Mouse (Mus musculus): ENCODE results near the gene Pi4k2a. TPM values are rescaled to one million over a fixed set of nuclear protein-coding genes. Genes with fewer than 3 reads are reported as not detected.

Gene Pi4k2a
- 45.4 and 48.7 TPM in 2 replicates for polyA plus RNA-seq (2012; rRNA removed; ENCODE audit: low replicate concordance)

DNA sequence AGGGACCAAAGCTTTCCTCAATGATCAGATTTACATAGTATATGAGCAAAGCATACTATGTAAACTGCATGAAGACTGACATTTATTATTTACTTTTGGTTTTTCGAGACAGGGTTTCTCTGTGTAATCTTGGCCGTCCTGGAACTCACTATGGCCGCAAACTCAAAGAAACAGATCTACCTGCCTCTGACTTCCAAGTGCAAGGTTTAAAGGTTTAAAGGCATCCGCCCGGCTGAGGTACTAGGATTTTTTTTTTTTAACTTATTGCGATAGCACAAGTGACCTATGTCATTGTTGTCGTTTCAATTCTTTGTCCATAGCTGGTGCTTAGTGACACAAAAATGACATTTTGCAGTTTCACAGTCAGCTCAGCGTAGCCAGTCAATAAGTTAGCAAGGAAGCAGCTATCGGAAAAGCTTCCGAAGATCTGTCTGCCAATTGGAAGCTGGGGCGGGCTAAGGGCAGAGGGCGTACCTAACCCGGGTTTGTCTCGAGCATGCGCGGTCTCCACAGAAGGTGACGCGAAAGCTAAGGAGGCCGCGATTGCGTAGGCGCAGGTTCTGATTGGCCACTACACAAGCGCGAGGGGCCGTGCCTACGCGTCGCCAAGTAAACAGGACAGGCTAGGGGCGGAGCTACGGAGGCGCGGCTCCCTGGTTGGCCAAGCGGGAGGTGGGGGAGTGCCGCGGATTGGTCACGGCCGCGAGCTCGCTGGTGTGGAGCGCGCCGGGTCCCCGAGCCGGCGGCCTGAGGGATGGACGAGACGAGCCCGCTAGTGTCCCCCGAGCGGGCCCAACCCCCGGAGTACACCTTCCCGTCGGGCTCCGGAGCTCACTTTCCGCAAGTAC is at the start of gene Pi4k2a:
TSS of gene Pi4k2a (plus strand) at position 723 of the 848 bp plus-strand sequence.

DNA sequence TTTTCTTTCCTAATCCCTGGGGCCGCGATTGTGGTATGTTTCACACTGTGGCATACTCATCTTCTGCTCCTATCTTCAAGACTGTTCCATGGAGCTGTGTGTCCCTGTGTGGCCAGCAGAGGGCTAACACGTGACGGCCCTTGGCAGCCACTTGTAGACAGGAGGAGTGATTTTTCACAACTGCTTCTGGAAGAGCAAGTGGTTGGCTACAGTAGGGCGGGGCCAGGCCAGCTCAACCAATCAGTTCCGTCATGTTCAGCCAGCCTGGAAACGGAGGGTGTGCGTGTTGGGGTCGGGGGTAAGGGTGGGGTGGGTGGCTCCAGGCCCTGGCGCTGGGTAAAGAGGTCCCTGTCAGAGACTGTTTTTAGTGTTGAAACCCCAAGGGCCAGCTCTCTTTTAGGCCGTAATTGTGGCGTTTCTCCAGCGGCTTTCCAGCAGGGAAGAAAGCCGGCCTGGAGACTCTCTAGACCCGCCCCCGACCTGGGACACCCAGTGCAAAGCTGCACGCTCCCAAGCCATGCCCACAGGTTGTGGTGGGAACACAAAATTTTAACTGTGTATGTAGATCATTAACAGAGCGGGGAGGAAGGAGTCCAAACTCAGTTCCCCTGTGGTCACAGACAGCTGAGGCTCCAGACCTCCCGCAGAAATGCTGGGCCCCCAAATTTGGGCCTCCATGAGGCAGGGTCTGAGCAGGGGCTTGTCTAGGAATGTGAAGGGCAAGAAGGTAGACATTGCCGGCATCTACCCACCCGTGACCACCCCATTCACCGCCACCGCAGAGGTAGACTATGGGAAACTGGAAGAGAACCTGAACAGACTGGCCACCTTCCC is 44.8 kb upstream of the Pi4k2a start, which contains the start of gene Hoga1:
TSS of gene Hoga1 (plus strand) at position 342 of the 834 bp plus-strand sequence.

DNA sequence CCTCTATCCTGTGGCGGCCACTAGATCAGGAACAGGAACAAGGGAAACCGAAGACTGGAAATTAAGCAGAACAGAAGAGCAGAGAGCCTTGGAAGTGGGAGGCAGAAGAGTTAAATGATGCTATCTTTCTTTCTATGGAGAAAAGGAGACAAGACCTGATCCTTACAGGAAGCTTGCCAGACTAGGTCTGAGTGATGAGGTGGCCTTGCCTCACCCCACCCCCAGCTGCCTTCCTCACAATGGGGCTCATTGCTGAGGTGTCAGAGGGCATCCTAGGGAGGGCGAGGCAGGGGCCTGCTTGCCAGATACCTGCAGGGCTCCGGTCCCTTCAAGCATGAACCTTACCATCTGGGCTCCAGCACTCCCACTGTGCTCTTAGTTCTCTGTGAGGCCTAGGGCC is 38.3 kb upstream of the Pi4k2a start, which contains the start of gene 4933411K16Rik:
TSS of gene 4933411K16Rik (plus strand) at position 301 of the 400 bp plus-strand sequence.

DNA sequence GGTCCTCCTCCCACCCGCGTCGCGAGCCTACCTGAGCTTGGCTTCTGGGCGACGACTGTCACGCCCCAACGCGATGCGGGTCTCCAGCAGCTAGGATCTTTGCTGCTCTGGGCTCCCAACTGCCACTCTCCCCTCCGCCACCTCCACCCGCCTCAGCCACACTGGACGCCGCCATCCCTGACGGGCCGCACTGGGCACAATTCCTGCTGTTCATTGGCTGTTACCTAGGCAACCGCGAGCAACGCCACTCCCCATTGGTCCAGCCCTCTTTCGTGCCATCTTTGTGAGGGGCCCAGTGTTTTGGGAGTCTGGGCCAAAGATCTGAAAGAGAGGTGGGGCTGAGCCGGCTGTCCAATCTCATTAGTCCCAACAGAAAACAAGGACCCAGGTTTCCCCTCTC is 4.1 kb upstream of the Pi4k2a start, which contains the start of gene Morn4:
TSS of gene Morn4 (minus strand) at position 192 of the 400 bp plus-strand sequence.

DNA sequence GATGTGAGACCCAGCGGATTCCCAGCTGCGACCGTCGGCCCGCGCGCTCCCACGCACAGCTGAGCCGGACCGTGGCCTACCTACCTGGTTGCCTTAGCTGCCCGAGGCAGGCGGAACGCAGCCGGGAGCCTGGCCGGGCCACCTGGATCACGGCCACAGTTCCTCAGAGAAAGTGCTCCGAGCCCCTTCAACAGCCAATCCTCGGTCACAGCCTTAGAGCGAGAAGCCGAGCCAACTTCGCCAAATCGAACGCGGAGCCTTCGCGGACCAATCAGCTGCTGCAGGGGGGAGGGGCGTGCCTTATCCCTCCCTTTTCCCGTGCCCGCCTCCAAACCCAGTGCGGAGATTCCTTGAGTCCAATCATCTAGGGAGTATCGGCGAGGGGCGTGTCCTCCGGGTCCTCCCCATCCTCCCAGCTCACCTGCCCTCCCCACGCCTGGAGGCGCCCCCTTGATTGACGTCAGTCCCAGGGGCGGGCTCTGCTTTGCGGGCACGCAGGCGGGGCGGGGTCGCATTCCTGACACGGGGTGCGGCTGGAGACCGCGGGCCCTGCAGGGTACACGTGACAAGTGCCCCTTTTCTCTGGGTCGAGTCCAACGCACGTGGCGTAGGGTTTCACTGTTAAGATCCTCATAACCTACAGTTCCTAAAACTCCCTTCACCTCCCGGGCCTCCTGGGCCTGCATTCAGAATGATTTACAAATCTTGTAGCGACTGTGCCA is 38.7 kb downstream of the Pi4k2a start, which contains the start of gene Avpi1:
TSS of gene Avpi1 (minus strand) at position 273 of the 722 bp plus-strand sequence.

DNA sequence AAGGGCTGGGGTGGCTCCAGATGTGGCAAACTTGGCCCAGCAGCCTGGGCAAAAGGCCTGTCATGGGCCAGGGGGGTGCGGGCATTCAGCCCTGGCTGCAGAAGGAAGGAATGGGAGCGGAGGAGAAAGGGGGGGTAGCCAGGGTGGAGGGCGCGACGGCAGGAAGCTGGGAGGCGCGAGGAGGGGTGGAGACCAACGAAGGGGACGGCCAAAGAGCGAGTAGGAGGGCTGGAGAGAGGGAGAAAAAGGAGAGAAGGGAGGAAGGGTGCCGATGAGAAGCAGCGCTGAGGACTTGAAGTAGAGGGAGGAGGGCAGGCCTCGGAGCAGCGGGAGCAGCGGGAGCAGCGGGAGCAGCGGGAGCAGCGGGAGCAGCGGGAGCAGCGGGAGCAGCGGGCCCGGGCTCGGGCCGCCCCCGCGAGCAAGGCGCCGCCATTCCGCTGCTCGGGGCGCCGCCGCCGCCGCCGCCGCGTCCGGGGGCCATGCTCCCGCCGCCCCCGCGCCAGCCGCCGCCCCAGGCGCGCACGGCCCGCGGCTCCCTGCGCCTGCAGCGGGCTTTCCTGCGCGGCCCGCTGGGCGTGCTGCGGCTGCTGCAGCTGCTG is 57.0 kb downstream of the Pi4k2a start, which contains the start of gene Marveld1:
TSS of gene Marveld1 (plus strand) at position 231 of the 599 bp plus-strand sequence.

DNA sequence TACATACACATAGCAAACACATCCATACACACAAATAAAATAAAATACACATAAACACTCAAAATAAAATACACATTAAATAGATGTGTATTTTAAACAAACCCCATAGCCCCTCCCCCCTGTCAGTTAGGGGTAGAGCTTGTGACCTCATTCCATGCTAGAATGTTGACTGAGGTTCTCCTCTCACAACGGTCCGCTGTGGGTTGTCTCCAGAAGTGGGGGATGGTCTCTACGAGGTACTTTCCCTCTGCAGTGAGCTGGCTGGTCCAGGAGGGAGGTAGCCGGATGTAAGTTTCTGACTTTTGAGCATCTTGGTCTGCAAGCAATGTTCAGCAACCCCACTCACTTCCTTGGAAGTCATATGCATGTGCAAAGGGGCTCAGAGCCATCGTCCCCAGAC is 73.5 kb downstream of the Pi4k2a start, which contains the start of gene Zfyve27:
TSS of gene Zfyve27 (plus strand) at position 188 of the 400 bp plus-strand sequence.

Other genes starting within 250 kb of the Pi4k2a start
- gene Frat2, start 242.3 kb upstream of the Pi4k2a start, polyA plus RNA-seq (2012; rRNA removed; ENCODE audit: low replicate concordance) = 1.8 and 3.6 TPM in 2 replicates
- 7.1 and 13.5 TPM in 2 replicates for gene Rrp12, start 194.3 kb upstream of the Pi4k2a start, polyA plus RNA-seq (2012; rRNA removed; ENCODE audit: low replicate concordance)
- 346 and 357 TPM in 2 replicates for gene Pgam1, start 178.5 kb upstream of the Pi4k2a start, polyA plus RNA-seq (2012; rRNA removed; ENCODE audit: low replicate concordance)
- gene Exosc1, start 157.0 kb upstream of the Pi4k2a start, polyA plus RNA-seq (2012; rRNA removed; ENCODE audit: low replicate concordance) = 15.7 and 24.5 TPM in 2 replicates
- 59.7 and 116 TPM in 2 replicates for gene Zdhhc16, start 157.0 kb upstream of the Pi4k2a start, polyA plus RNA-seq (2012; rRNA removed; ENCODE audit: low replicate concordance)
- gene Mms19, start 109.3 kb upstream of the Pi4k2a start, polyA plus RNA-seq (2012; rRNA removed; ENCODE audit: low replicate concordance) = 55.1 and 85.4 TPM in 2 replicates
- gene Ubtd1, start 108.7 kb upstream of the Pi4k2a start, polyA plus RNA-seq (2012; rRNA removed; ENCODE audit: low replicate concordance) = 40.4 and 49.3 TPM in 2 replicates
- not detected in 2 replicates for gene Ankrd2, start 54.5 kb upstream of the Pi4k2a start, polyA plus RNA-seq (2012; rRNA removed; ENCODE audit: low replicate concordance)
- 6.7 and 9.9 TPM in 2 replicates for gene Hoga1, start 44.9 kb upstream of the Pi4k2a start, polyA plus RNA-seq (2012; rRNA removed; ENCODE audit: low replicate concordance)
- 1.1 and 1.4 TPM in 2 replicates for gene 4933411K16Rik, start 38.2 kb upstream of the Pi4k2a start, polyA plus RNA-seq (2012; rRNA removed; ENCODE audit: low replicate concordance)
- 1.9 and 12.7 TPM in 2 replicates for gene Morn4, start 4.1 kb upstream of the Pi4k2a start, polyA plus RNA-seq (2012; rRNA removed; ENCODE audit: low replicate concordance)
- gene Avpi1, start 38.6 kb downstream of the Pi4k2a start, polyA plus RNA-seq (2012; rRNA removed; ENCODE audit: low replicate concordance) = 16.3 and 16.5 TPM in 2 replicates
- 75.2 and 116 TPM in 2 replicates for gene Marveld1, start 56.9 kb downstream of the Pi4k2a start, polyA plus RNA-seq (2012; rRNA removed; ENCODE audit: low replicate concordance)
- 50.4 and 53.7 TPM in 2 replicates for gene Zfyve27, start 73.5 kb downstream of the Pi4k2a start, polyA plus RNA-seq (2012; rRNA removed; ENCODE audit: low replicate concordance)
- gene Sfrp5, start 111.8 kb downstream of the Pi4k2a start, polyA plus RNA-seq (2012; rRNA removed; ENCODE audit: low replicate concordance) = 2.5 and 102 TPM in 2 replicates
- 1.1 and 3.7 TPM in 2 replicates for gene Golga7b, start 157.1 kb downstream of the Pi4k2a start, polyA plus RNA-seq (2012; rRNA removed; ENCODE audit: low replicate concordance)

Data from subcutaneous adipose tissue, adult 2 months (tissue).